Mouse (Mus musculus) ES-Bruce4 (cell line): ENCODE measurements at regions not wholly inside any gene's neighbourhood (a gene's known extent, or its start where the extent isn't known, plus 50 kb on each side); places are given as distances from the start of the nearest gene placed in this dataset.

Experiments used
- CTCF ChIP-seq: IDR thresholded peaks from one replicate; pipeline ENCODE4 v1.8.1; 2011; ENCODE audit warnings: low read depth, low read length
- EP300 ChIP-seq: IDR thresholded peaks from 2 replicates; pipeline ENCODE4 v1.6.1; 2011; ENCODE audit warnings: low read depth, low read length; ENCODE audit not compliant: insufficient read depth

- no peak for TF ChIP-seq EP300
- TF ChIP-seq CTCF, result no peak
These were observed 133.7 kb downstream of the Zfp706 start for GRCm38 (mm10) chr15:36873884-36874243.
